Mouse (Mus musculus) stomach, adult 2 months (tissue): ENCODE measurements around the gene H2-M10.1. TPM values are rescaled to one million over a fixed set of nuclear protein-coding genes. Genes with fewer than 3 reads are reported as not detected.

Experiments
- polyA plus RNA-seq: library from polyadenylated mRNA; depleted of rRNA; stranded (reverse); fragments of >200 nt; gene quantifications from 2 replicates; pipeline ENCODE4 v1.2.3, GENCODE M21; 2012; rRNA removed

The H2-M10.1 gene
- polyA plus RNA-seq, result not detected in 2 replicates

DNA sequence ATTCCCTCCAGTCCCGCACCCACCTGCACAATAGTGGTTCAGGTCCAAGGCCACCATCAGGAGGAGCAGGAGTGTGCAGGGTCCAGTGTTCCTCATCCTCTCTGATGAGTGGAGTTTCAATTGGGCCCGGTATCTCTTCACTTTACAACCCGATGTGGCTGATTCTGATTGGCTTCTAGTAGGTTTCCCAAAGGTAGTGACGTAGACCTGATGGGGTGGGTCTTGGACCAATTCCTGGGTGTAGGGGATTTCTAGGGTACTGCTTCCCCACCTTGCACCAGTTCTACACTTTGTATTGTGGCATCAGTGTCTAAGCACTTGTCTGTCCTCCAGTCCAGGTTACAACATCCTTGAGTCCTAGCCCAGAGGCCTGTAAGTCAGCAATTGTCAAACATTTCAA, at the start of gene H2-M10.1:
Gene H2-M10.1 (minus strand): TSS at position 101 of the 400 bp plus-strand sequence.

DNA sequence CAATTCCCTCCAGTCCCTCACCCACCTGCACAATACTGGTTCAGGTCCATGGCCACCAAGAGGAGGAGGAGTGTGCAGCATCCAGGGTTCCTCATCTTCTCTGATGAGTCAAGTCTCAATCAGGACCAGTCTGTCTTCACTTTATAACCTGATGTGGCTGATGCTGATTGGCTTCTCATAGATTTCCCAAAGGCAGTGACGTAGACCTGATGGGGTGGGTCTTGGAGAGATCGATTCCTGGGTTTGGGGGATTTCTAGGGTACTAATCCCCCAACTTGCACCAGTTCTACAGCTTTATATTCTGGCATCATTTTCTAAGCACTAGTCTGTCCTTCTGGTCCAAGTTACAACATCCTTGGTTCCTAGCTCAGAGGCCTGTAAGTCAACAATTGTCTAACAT, 42.4 kb upstream of the H2-M10.1 start, which contains the start of gene H2-M10.3:
Gene H2-M10.3 (minus strand): TSS at position 101 of the 400 bp plus-strand sequence.

DNA sequence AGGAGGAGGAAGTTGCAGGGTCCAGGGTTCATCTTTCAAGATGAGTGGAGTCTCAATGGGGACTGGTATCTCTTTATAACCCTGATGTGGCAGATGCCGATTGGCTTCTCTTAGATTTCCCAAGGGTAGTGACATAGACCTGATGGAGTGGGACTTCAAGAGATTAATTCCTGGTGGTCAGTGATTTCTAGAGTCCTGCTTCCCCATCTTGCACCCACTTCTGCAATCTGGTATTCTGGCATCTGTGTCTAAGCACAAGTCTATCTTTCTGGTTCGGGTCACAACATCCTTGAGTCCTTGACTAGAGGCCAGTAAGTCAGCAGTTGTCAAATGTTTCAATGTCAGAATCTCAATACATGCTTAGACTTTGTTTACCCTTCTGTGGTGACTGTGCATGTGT, 39.6 kb downstream of the H2-M10.1 start, which contains the start of gene H2-M10.2:
Gene H2-M10.2 (minus strand): TSS at position 101 of the 400 bp plus-strand sequence.

Other genes starting within 250 kb of the H2-M10.1 start
- gene Gm19684, start 204.5 kb downstream of the H2-M10.1 start, polyA plus RNA-seq, result 0.12 TPM in 1 of 2 replicates, not detected in the other
- not detected in 2 replicates for gene Gm7030, start 196.7 kb downstream of the H2-M10.1 start, polyA plus RNA-seq
- 0.17 and 0.55 TPM in 2 replicates for gene Gm8909, start 157.6 kb downstream of the H2-M10.1 start, polyA plus RNA-seq
- not detected in 2 replicates for gene H2-T3, start 135.9 kb downstream of the H2-M10.1 start, polyA plus RNA-seq
- 77.7 and 108 TPM in 2 replicates for gene Rpp21, start 68.1 kb downstream of the H2-M10.1 start, polyA plus RNA-seq
- gene Trim39, start 53.9 kb downstream of the H2-M10.1 start, polyA plus RNA-seq, result 4.6 and 4.7 TPM in 2 replicates
- gene H2-M10.2, start 39.7 kb downstream of the H2-M10.1 start, polyA plus RNA-seq, result not detected in 2 replicates
- not detected in 2 replicates for gene H2-M10.3, start 42.3 kb upstream of the H2-M10.1 start, polyA plus RNA-seq
- not detected in 2 replicates for gene H2-M10.4, start 136.2 kb upstream of the H2-M10.1 start, polyA plus RNA-seq
- gene H2-M11, start 220.9 kb upstream of the H2-M10.1 start, polyA plus RNA-seq, result not detected in 2 replicates